Mouse (Mus musculus) heart, embryonic 11.5 days (tissue): ENCODE data around the gene Adamts5. TPM values are rescaled to one million over a fixed set of nuclear protein-coding genes. Genes with fewer than 3 reads are reported as not detected.

ENCODE experiments used
- ATAC-seq: fragments of 200-750 bp; cut with Nextera tagmentation; replicated peaks from 2 replicates; pipeline ENCODE4 v1.8.0; 2017; ENCODE audit warnings: moderate library complexity; ENCODE audit not compliant: insufficient number of reproducible peaks, low FRiP score, low TSS enrichment
- H3K27ac ChIP-seq: fragments of 300-500 bp; sonication (generic); 2 replicates; pipeline ENCODE4 v1.5.1; 2014; ENCODE audit warnings: mild to moderate bottlenecking, low read depth, low read length
- H3K27me3 ChIP-seq: fragments of 300-500 bp; sonication (generic); 2 replicates; pipeline ENCODE4 v1.6.1; 2014; ENCODE audit warnings: mild to moderate bottlenecking, low read length, mixed read lengths; ENCODE audit not compliant: control insufficient read depth, insufficient read depth
- H3K36me3 ChIP-seq: fragments of 300-500 bp; sonication (generic); 2 replicates; pipeline ENCODE4 v1.6.1; 2014; ENCODE audit warnings: mild to moderate bottlenecking, low read length, moderate library complexity, mixed read lengths; ENCODE audit not compliant: control insufficient read depth, insufficient read depth
- H3K4me1 ChIP-seq: fragments of 300-500 bp; sonication (generic); 2 replicates; pipeline ENCODE4 v1.6.1; 2014; ENCODE audit warnings: low read length; ENCODE audit not compliant: control insufficient read depth, insufficient read depth
- H3K4me2 ChIP-seq: fragments of 300-500 bp; sonication (generic); 2 replicates; pipeline ENCODE4 v1.6.1; 2014; ENCODE audit warnings: mild to moderate bottlenecking, moderate library complexity
- H3K4me3 ChIP-seq: fragments of 300-500 bp; sonication (generic); 2 replicates; pipeline ENCODE4 v1.5.1; 2014; ENCODE audit warnings: low read depth, low read length
- H3K9ac ChIP-seq: fragments of 300-500 bp; sonication (generic); 2 replicates; pipeline ENCODE4 v1.6.1; 2014; ENCODE audit warnings: mild to moderate bottlenecking, low read depth, low read length, moderate library complexity
- H3K9me3 ChIP-seq: fragments of 300-500 bp; sonication (generic); replicated peaks from 2 replicates; pipeline ENCODE4 v1.6.1; 2016; ENCODE audit warnings: low read length; ENCODE audit not compliant: control insufficient read depth
- WGBS: fragments of 180-500 bp; shearing (Covaris S2); extraction: QIAGEN DNeasy Blood & Tissue Kit; methylation state at CpG from one replicate; pipeline ENCODE4 v1.1.7; 2014; ENCODE audit not compliant: insufficient replicate concordance; 5-methylcytosine and 5-hydroxymethylcytosine counted together
- polyA plus RNA-seq: library from polyadenylated mRNA; unstranded; fragments of >200 nt; fragmentation: Nextera tagmentation; extraction: Ambion mirVana; gene quantifications from 2 replicates; pipeline ENCODE4 v1.2.1, GENCODE M21; 2014

The Adamts5 gene
- 1.8 and 2.4 TPM in 2 replicates for polyA plus RNA-seq

GRCm38 (mm10) chr16:85901581-85901910 is at the start of gene Adamts5:
TSS of gene Adamts5 (minus strand) at chr16:85901828.
- H3K4me1 ChIP-seq: 0 out of 2 replicates have a peak, but pooled peaks cover 4% of the 10 kb centered on the region
- H3K27ac ChIP-seq: no peak within 1 kb of the TSS
- 5% methylated on average over 13 of the region's 13 CpGs for WGBS
- H3K27me3 ChIP-seq: peaks cover 3% of the 10 kb centered on the region; the same call in 1 of the 2 replicates
- H3K9me3 ChIP-seq: no peaks in the 10 kb centered on the region
- H3K4me3 ChIP-seq: peak within 1 kb of the TSS; percentile 64
- H3K9ac ChIP-seq: peak within 1 kb of the TSS; percentile 72
- H3K4me2 ChIP-seq: peak within 1 kb of the TSS; percentile 73
- no peak for ATAC-seq
- H3K36me3 ChIP-seq: no peaks in the 10 kb centered on the region

- Histone ChIP-seq H3K4me1 (no peaks in the 10 kb centered on the region), H3K27me3 (no peaks in the 10 kb centered on the region), H3K36me3 (no peaks in the 10 kb centered on the region), H3K4me2 (no peak overlapping the region), H3K4me3 (no peak overlapping the region), H3K27ac (no peak overlapping the region), H3K9ac (no peak overlapping the region), H3K9me3 (no peaks in the 10 kb centered on the region)
- WGBS: 60% methylated on average over 2 of the region's 2 CpGs
- no peak for ATAC-seq
Measured at GRCm38 (mm10) chr16:85950356-85950755, 48.7 kb upstream of the Adamts5 start.

GRCm38 (mm10) chr16:85926004-85926403 is 24.4 kb upstream of the Adamts5 start:
- Histone ChIP-seq H3K4me2 (no peak overlapping the region), H3K9me3 (no peaks in the 10 kb centered on the region), H3K4me3 (no peak overlapping the region), H3K27me3 (no peaks in the 10 kb centered on the region), H3K9ac (no peak overlapping the region), H3K36me3 (no peaks in the 10 kb centered on the region), H3K4me1 (no peaks in the 10 kb centered on the region), H3K27ac (no peak overlapping the region)
- ATAC-seq: no peak
- WGBS: 89% methylated on average over 5 of the region's 5 CpGs

- Histone ChIP-seq H3K9me3 (no peaks in the 10 kb centered on the region), H3K36me3 (no peaks in the 10 kb centered on the region), H3K27me3 (no peaks in the 10 kb centered on the region), H3K9ac (no peak overlapping the region), H3K4me1 (no peaks in the 10 kb centered on the region), H3K4me3 (no peak overlapping the region), H3K4me2 (no peak overlapping the region), H3K27ac (no peak overlapping the region)
- ATAC-seq: no peak
- 55% methylated on average over 1 of the region's 1 CpGs for WGBS
Measured at GRCm38 (mm10) chr16:85922454-85922853, 20.8 kb upstream of the Adamts5 start.

- H3K4me3 ChIP-seq: no peak overlapping the region
- H3K27ac ChIP-seq: no peak overlapping the region
- no peak overlapping the region for H3K4me2 ChIP-seq
- H3K27me3 ChIP-seq: no peaks in the 10 kb centered on the region
- no peaks in the 10 kb centered on the region for H3K9me3 ChIP-seq
- H3K9ac ChIP-seq: no peak overlapping the region
- no peaks in the 10 kb centered on the region for H3K36me3 ChIP-seq
- H3K4me1 ChIP-seq: no peaks in the 10 kb centered on the region
- ATAC-seq: no peak
- WGBS: 73% methylated on average over 4 of the region's 4 CpGs
Measured at GRCm38 (mm10) chr16:85920122-85920521, 18.5 kb upstream of the Adamts5 start.

GRCm38 (mm10) chr16:85900702-85901580 is 687 bp downstream of the Adamts5 start:
- H3K4me1 ChIP-seq: 0 out of 2 replicates have a peak, but pooled peaks cover 4% of the 10 kb centered on the region
- under 1% methylated on average over 51 of the region's 51 CpGs for WGBS
- no peaks in the 10 kb centered on the region for H3K36me3 ChIP-seq
- no peak overlapping the region for H3K27ac ChIP-seq
- ATAC-seq: peak; percentile 44; the same call in 1 of the 2 replicates
- peak overlapping the region; percentile 73 for H3K4me2 ChIP-seq
- H3K9me3 ChIP-seq: no peaks in the 10 kb centered on the region
- H3K27me3 ChIP-seq: peaks cover 3% of the 10 kb centered on the region; the same call in 1 of the 2 replicates
- H3K9ac ChIP-seq: peak overlapping the region; percentile 72
- peak overlapping the region; percentile 64 for H3K4me3 ChIP-seq

GRCm38 (mm10) chr16:85899790-85900587 is 1.6 kb downstream of the Adamts5 start:
- H3K4me3 ChIP-seq: peak overlapping the region; percentile 64
- H3K9me3 ChIP-seq: no peaks in the 10 kb centered on the region
- peak; percentile 53 for ATAC-seq
- H3K27me3 ChIP-seq: peaks cover 3% of the 10 kb centered on the region; the same call in 1 of the 2 replicates
- H3K27ac ChIP-seq: no peak overlapping the region
- no peaks in the 10 kb centered on the region for H3K36me3 ChIP-seq
- peak overlapping the region; percentile 72 for H3K9ac ChIP-seq
- 1% methylated on average over 45 of the region's 45 CpGs for WGBS
- H3K4me1 ChIP-seq: 0 out of 2 replicates have a peak, but pooled peaks cover 4% of the 10 kb centered on the region
- peak overlapping the region; percentile 73 for H3K4me2 ChIP-seq

- Histone ChIP-seq H3K4me3 (peak overlapping the region; percentile 64), H3K4me2 (peak overlapping the region; percentile 73), H3K27me3 (peaks cover 3% of the 10 kb centered on the region; the same call in 1 of the 2 replicates), H3K9ac (no peak overlapping the region), H3K4me1 (0 out of 2 replicates have a peak, but pooled peaks cover 4% of the 10 kb centered on the region), H3K27ac (no peak overlapping the region), H3K36me3 (no peaks in the 10 kb centered on the region), H3K9me3 (no peaks in the 10 kb centered on the region)
- 9% methylated on average over 25 of the region's 25 CpGs for WGBS
- peak; percentile 17; the same call in 1 of the 2 replicates for ATAC-seq
Measured at GRCm38 (mm10) chr16:85899301-85899721, 2.3 kb downstream of the Adamts5 start.
